Mouse (Mus musculus) forebrain, embryonic 13.5 days (tissue): ENCODE data around the gene Wnt3. TPM values are rescaled to one million over a fixed set of nuclear protein-coding genes. Genes with fewer than 3 reads are reported as not detected.

ENCODE experiments used
- ATAC-seq: fragments of 200-750 bp; cut with Nextera tagmentation; 2 replicates; pipeline ENCODE4 v1.8.0; 2017
- H3K27ac ChIP-seq: fragments of 300-500 bp; sonication (generic); 2 replicates; pipeline ENCODE4 v1.5.1; 2015; ENCODE audit warnings: inconsistent platforms, mild to moderate bottlenecking, moderate library complexity
- H3K27me3 ChIP-seq: fragments of 300-500 bp; sonication (generic); 2 replicates; pipeline ENCODE4 v1.6.1; 2015; ENCODE audit warnings: mild to moderate bottlenecking, inconsistent platforms
- H3K36me3 ChIP-seq: fragments of 300-500 bp; sonication (generic); 2 replicates; pipeline ENCODE4 v1.6.1; 2015; ENCODE audit warnings: mild to moderate bottlenecking, inconsistent platforms; ENCODE audit not compliant: poor library complexity, severe bottlenecking
- H3K4me1 ChIP-seq: fragments of 300-500 bp; sonication (generic); 2 replicates; pipeline ENCODE4 v1.6.1; 2015; ENCODE audit warnings: inconsistent platforms
- H3K4me2 ChIP-seq: fragments of 300-500 bp; sonication (generic); 2 replicates; pipeline ENCODE4 v1.6.1; 2015; ENCODE audit warnings: inconsistent platforms, mild to moderate bottlenecking, moderate library complexity
- H3K4me3 ChIP-seq: fragments of 300-500 bp; sonication (generic); 2 replicates; pipeline ENCODE4 v1.5.1; 2015; ENCODE audit warnings: mild to moderate bottlenecking, inconsistent platforms
- H3K9ac ChIP-seq: fragments of 300-500 bp; sonication (generic); 2 replicates; pipeline ENCODE4 v1.6.1; 2015; ENCODE audit warnings: mild to moderate bottlenecking, inconsistent platforms
- H3K9me3 ChIP-seq: fragments of 300-500 bp; sonication (generic); replicated peaks from 2 replicates; pipeline ENCODE4 v1.6.1; 2016; ENCODE audit warnings: inconsistent platforms
- WGBS: fragments of 180-500 bp; shearing (Covaris S2); methylation state at CpG from one replicate; pipeline ENCODE4 v1.1.7; 2015; 5-methylcytosine and 5-hydroxymethylcytosine counted together
- polyA plus RNA-seq: library from polyadenylated mRNA; unstranded; fragments of >200 nt; fragmentation: Nextera tagmentation; extraction: Ambion mirVana; gene quantifications from 2 replicates; pipeline ENCODE4 v1.2.1, GENCODE M21; 2015

The Wnt3 gene
- polyA plus RNA-seq, 1 experiment from 2014 or later, result 6.5 TPM

DNA sequence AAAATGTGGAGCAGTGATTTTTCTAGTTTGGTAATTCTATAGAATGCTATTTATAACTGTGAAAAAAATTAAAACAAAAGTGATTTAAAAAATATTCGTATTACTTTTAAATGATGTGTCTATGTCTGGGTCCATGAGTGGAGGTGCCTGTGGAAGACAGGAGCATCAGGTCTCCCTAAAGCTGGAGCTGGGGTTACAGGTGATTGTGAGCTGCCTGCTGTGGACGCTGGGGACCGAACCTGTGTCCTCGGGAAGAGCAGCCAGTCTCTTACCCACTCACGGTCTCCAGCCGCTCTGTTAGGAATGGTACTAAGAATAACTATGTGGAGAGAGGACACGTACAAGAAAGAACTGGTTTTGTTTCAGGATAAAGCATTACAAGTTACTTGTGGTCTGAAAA lies 82.7 kb downstream of the Wnt3 start:
- H3K9me3 ChIP-seq, result no peaks in the 10 kb centered on the region
- no peak overlapping the region for H3K4me3 ChIP-seq
- H3K27me3 ChIP-seq, result no peaks in the 10 kb centered on the region
- H3K4me1 ChIP-seq, result peaks cover 42% of the 10 kb centered on the region
- 92% methylated on average over 7 of the region's 7 CpGs for WGBS
- H3K27ac ChIP-seq, result no peak overlapping the region
- H3K9ac ChIP-seq, result no peak overlapping the region
- H3K36me3 ChIP-seq, result peaks cover 25% of the 10 kb centered on the region
- ATAC-seq, result no peak
- H3K4me2 ChIP-seq, result no peak overlapping the region

DNA sequence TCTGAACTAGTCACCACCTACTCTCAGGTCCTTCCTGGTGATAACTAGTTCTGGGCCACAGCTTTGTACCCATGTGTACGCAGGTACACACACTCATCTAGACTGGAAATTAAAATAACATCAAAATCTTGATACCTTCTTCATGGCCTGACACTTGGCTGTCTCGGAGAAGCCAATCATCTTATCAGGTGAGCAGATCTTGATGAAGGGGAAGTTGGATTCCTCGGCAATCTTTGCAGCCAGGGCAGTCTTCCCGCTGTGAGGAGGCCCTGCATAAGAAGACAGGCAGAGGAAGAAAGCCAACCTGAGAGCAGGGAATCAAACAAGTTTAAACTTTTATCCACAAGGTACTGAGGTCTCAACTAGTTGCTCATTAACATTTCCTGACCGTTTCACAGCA lies 84.8 kb downstream of the Wnt3 start:
- Histone ChIP-seq H3K4me1 (peaks cover 24% of the 10 kb centered on the region), H3K27me3 (no peaks in the 10 kb centered on the region), H3K4me3 (no peak overlapping the region), H3K9me3 (no peaks in the 10 kb centered on the region), H3K9ac (no peak overlapping the region), H3K36me3 (peaks cover 36% of the 10 kb centered on the region), H3K27ac (no peak overlapping the region), H3K4me2 (no peak overlapping the region)
- WGBS, result 56% methylated on average over 5 of the region's 5 CpGs
- no peak for ATAC-seq

DNA sequence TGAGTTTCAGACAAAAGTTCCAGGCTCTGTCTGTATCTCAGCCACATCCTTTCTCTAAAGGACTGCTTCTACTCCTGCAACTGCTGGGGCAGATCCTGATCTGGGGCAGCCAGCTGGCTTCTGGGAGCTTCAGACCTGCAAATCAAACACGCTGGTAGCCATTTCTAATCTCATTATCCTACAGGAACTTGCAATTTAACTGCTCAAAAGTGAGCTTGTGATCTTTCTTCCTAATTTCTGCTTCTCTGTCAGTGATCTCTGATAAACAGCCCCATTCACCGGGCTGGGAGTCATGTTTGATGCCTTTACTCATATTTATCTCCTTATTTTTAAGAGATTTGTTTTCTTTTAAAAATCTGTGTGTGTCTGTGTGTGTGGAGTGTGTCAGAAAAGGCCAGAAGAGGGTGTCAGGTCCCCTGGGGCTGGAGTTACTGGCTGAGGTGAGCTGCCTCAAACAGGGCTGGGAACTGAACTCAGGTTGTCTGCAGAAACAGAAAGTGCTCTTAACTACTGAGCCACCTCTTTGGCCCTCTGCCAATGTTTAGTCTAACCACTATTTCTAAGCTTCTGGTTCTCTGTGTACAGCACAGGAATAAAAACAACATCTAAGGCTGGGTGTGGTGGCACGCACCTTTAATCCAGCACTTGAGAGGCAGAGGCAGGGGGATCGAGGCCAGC lies 86.1 kb downstream of the Wnt3 start:
- Histone ChIP-seq H3K9ac (no peak overlapping the region), H3K27ac (0 out of 2 replicates have a peak overlapping the region, but pooled peaks have one; percentile 14), H3K4me1 (peaks cover 17% of the 10 kb centered on the region), H3K4me3 (no peak overlapping the region), H3K9me3 (no peaks in the 10 kb centered on the region), H3K4me2 (no peak overlapping the region), H3K36me3 (peaks cover 36% of the 10 kb centered on the region), H3K27me3 (no peaks in the 10 kb centered on the region)
- WGBS, result 55% methylated on average over 4 of the region's 4 CpGs
- no peak for ATAC-seq

DNA sequence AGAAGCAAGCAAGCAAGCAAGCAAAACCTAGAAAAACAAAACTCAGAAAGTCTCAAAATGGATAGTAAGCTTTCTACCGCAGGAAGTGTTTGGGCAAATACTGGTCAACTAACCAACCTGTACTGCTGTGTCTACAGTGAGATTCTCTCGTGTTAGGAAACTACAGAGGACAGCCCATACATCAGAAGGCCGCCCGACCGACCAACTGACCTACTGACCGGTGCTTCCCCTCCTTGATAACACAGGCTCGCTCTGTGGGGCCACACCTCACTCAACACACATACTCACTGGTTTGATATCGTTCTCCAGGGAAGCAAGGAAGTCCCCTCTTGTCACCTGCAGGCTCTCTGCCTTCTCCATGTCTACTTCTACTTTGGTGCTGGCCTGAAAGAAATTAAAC lies 89.0 kb downstream of the Wnt3 start:
- 93% methylated on average over 8 of the region's 8 CpGs for WGBS
- no peaks in the 10 kb centered on the region for H3K9me3 ChIP-seq
- H3K9ac ChIP-seq, result no peak overlapping the region
- no peaks in the 10 kb centered on the region for H3K27me3 ChIP-seq
- peaks cover 17% of the 10 kb centered on the region for H3K4me1 ChIP-seq
- H3K4me3 ChIP-seq, result no peak overlapping the region
- peaks cover 35% of the 10 kb centered on the region for H3K36me3 ChIP-seq
- H3K4me2 ChIP-seq, result no peak overlapping the region
- ATAC-seq, result no peak
- no peak overlapping the region for H3K27ac ChIP-seq

DNA sequence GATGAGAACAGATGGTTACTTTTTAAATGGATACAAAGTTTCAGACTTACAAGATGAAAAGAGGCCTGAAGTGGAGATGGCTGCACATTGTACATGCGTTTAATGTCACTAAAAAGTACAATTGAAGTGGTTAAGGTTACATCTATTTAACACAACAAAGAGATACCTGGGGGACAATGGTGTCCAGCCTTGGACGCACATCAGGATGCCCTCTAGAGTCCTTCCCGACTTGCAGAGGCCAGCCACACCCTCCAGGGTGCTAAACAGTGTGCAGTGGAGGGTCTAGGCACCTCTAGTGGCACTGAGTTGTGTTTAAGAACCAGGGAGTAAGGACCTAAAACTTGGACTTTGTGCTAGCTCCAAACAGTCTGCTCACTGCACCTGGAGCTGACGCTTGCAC lies 90.5 kb downstream of the Wnt3 start:
- no peaks in the 10 kb centered on the region for H3K27me3 ChIP-seq
- 90% methylated on average over 4 of the region's 4 CpGs for WGBS
- H3K4me1 ChIP-seq, result peaks cover 8% of the 10 kb centered on the region
- H3K4me2 ChIP-seq, result no peak overlapping the region
- peaks cover 32% of the 10 kb centered on the region for H3K36me3 ChIP-seq
- no peaks in the 10 kb centered on the region for H3K9me3 ChIP-seq
- ATAC-seq, result no peak
- no peak overlapping the region for H3K9ac ChIP-seq
- H3K27ac ChIP-seq, result no peak overlapping the region
- no peak overlapping the region for H3K4me3 ChIP-seq

DNA sequence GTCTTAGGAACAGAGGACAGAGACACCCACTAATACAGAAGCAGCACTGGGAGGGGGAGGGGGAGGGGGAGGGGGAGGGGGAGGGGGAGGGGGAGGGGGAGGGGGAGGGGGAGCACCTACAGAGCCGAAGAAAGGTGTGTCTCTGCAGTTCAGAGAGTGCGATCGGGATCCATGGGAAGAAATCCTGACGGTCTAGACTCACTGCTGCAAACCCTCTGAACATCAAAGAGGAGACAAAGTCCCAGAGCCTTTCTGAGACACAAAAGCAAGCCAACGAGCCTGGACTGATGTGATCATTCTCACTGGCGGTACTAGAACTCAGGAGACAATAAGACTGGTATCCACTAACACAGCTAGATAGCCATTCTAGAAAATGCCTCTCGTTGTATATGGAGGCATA lies 91.4 kb downstream of the Wnt3 start:
- Histone ChIP-seq H3K36me3 (peaks cover 39% of the 10 kb centered on the region), H3K4me3 (no peak overlapping the region), H3K27ac (no peak overlapping the region), H3K4me1 (no peaks in the 10 kb centered on the region), H3K27me3 (no peaks in the 10 kb centered on the region), H3K9ac (no peak overlapping the region), H3K9me3 (no peaks in the 10 kb centered on the region), H3K4me2 (no peak overlapping the region)
- ATAC-seq, result no peak
- WGBS, result 56% methylated on average over 7 of the region's 7 CpGs

Other genes starting within 250 kb of the Wnt3 start
- gene Gm884, start 153.0 kb upstream of the Wnt3 start, polyA plus RNA-seq, result not detected in 2 replicates
- not detected in 2 replicates for gene Lyzl6, start 135.3 kb upstream of the Wnt3 start, polyA plus RNA-seq
- gene Rprml, start 124.6 kb upstream of the Wnt3 start, polyA plus RNA-seq, result 1.6 and 2.7 TPM in 2 replicates
- gene Gosr2, start 76.3 kb upstream of the Wnt3 start, polyA plus RNA-seq, result 90.9 and 99.5 TPM in 2 replicates
- 0.10 and 0.14 TPM in 2 replicates for gene Wnt9b, start 24.3 kb upstream of the Wnt3 start, polyA plus RNA-seq
- gene Nsf, start 179.9 kb downstream of the Wnt3 start, polyA plus RNA-seq, result 68.1 and 76.7 TPM in 2 replicates
- gene Arf2, start 192.6 kb downstream of the Wnt3 start, polyA plus RNA-seq, result 141 and 152 TPM in 2 replicates